Mouse (Mus musculus) heart, postnatal 36 days (tissue): ENCODE results near the gene Matn4. TPM values are rescaled to one million over a fixed set of nuclear protein-coding genes. Genes with fewer than 3 reads are reported as not detected.

Experiments
- DNase-seq, 2 experiments: peaks; one replicate each; pipeline ENCODE4 v3.0.0; 2021 to 2022
- intact Hi-C: fragments of 180-260 bp; cut with DNase I; formaldehyde crosslinking; loops from one replicate; pipeline ENCODE4 v1.15.1; 2025
- total RNA-seq, 2 experiments: library from RNA; stranded (reverse); gene quantifications; 2 replicates each; pipeline ENCODE4 v1.2.3; 2021

The Matn4 gene
- total RNA-seq = under 1 TPM; 0.51 to 0.75 TPM

- intact Hi-C loops = no loop called here
- DNase-seq = no peak
Measured at GRCm38 (mm10) chr2:164405060-164405459, at the start of gene Matn4. Matn4 (minus strand) TSS chr2:164405160.

GRCm38 (mm10) chr2:164453887-164454500 lies 49.0 kb upstream of the Matn4 start:
- intact Hi-C loops = no loop called here

DNA sequence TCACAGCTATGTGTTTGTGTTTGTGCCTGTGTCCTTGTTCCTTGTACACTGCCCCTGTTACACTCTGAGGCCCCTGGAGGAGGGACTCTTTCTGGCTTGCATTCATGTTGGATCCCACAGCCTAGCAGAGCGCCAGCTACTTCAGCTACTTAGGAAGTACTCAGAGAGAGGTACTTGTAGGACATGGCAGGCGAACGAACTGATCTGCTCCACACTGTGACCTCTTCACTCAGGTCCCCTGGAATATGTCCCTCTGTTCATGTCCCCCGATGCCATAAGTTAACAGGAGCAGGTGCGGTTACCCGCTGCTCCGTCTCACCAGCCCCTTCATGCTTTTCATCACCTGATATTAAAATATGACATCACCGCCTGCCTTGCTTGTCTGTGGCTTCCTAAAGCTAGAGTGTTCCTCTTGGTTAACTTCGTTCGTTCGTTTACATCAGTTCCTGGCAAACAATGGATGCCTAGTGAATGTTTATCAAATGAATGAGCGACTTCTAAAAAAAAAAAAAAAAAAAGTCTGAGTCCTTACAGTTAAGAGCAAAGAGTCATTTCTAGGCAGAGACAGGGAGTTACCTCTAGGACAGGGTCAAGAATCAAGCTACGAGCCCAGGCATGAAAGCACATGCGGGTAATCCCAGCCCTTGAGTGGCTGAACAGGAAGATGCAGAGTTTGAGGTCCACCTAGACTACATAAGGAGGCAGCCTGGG lies 48.2 kb upstream of the Matn4 start:
- peak in 1 of 2 experiments; percentile 34 for DNase-seq
- intact Hi-C loops = no loop called here

More at GRCm38 (mm10) chr2:164453887-164454500, 49.0 kb upstream of the Matn4 start:
- no peak for DNase-seq

GRCm38 (mm10) chr2:164452000-164452676 lies 47.2 kb upstream of the Matn4 start:
- intact Hi-C loops = no loop called here
- DNase-seq = peak; percentile 67 to 73

- no peak for DNase-seq
- intact Hi-C loops = no loop called here
Measured at GRCm38 (mm10) chr2:164449341-164450042, 44.5 kb upstream of the Matn4 start.

DNA sequence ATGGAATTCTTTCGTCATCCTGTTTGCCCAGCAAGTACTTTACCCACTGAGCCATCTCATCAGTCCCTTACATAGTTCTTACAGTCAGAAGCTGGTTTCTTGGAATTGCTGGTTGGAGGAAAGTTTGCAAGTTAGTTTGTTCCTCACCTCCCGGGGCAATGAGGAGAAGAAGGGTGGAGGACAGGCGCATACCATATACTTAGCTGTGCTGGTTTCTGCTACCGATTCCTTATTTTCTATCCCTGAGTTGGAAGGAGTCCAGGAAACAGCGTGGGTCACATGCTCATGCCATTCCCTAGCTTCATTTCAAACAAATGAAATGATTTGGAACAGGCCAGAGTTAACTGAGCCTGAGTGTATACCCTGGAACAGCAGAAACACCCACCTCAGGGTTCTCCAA lies 44.0 kb upstream of the Matn4 start:
- intact Hi-C loops = no loop called here
- DNase-seq = no peak

GRCm38 (mm10) chr2:164448140-164448539 lies 43.2 kb upstream of the Matn4 start:
- DNase-seq = no peak
- intact Hi-C loops = no loop called here

DNA sequence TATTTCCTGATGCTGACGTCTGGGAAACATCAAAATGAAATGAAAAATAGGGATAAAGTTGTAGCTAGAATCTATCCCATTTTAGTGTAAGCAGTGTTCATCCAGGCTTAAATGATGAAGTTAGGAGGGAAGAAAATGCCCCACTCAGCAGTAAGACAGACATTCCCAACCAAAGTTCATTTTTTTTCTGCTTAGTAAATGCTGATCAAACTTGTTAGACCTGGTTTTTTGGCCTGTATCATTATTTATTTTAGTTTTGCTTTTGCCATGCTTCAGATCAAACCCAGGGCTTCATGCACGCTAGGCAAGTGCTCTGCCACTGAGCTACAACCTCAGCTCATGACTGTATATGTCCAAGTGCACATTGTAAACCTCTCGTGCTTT lies 41.1 kb upstream of the Matn4 start:
- DNase-seq = no peak
- intact Hi-C loops = no loop called here

DNA sequence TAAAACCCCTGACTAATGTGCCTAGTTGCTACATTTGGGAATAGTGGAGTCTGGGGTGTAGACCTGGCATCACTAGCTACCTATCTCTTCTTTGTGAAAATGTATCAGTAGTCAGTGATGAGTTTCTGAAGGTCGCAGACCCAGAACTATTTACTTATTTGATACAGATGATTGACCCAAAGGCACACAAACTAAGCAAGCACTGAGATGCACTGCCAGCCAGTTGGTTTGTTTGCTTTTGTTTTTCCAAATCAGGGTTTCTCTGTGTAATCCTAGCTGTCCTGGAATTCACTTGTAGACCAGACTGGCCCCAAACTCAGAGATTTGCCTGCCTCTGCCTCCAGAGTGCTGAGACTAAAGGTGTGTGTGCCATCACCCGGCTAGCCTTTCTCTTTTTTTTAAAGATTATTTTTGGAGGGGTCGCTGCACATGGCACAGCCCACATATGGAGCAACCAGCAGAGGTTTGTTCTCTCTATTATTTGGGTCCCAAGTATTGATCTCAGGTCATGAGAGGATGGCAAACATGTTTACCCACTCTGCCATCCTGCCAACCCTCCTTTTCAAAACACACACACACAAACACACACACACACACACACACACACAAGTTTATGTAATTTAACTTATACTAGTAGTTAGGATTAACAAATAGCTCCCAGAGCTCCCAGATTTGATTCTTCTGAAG lies 40.6 kb upstream of the Matn4 start:
- DNase-seq = no peak
- intact Hi-C loops = no loop called here

GRCm38 (mm10) chr2:164444701-164445100 lies 39.7 kb upstream of the Matn4 start:
- DNase-seq = no peak
- intact Hi-C loops = no loop called here

DNA sequence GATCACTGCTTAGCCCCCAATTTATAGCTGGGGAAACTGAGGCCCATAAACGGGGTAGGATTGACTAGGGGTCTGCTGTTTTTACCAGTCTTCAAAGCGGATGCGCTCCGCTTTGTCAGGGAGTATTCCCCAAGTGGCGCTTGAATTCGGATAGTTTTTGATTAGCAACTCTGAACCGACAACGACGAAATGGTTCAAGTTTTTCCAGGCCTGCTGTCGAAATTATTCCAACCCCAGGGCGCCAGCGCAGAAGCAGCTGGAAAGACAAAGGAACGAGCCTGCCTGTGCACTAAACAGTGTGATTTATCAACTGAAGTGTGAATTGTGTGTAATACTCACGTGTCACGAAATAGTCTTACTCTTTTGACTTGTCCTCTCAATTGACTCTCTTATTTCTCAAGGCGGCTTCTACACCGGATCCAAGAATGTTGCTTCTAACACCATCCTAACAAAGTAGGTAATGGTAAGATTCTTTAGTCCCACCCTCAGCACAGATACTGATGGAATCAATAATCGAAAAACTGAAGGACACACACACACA lies 38.6 kb upstream of the Matn4 start, which contains the start of gene Sdc4:
Gene Sdc4, minus strand, starts transcription at position 428 of the 541 bp plus-strand sequence.
- DNase-seq = peak in 1 of 2 experiments; percentile 49
- intact Hi-C loops = no loop called here

DNA sequence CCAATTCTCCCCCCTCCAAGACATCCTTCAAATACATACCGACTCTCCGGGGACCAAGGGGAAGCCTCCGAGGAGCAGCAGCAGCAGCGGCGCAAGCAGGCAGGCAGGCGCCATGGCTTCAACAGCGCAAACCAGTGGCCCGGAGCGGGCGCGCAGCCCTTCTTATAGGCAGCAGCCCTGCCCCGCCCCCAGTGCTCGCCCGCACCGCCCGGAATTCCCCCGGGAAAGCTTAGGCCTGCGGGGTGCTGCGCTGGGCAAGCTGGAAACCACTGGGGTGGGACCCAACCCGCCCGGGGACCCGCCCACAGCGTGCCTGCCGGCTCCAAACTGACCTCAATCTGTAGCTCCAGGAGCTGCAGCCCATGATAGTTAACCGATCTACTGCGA lies 38.1 kb upstream of the Matn4 start:
- DNase-seq = peak; percentile 85 to 88
- intact Hi-C loops = no loop called here

DNA sequence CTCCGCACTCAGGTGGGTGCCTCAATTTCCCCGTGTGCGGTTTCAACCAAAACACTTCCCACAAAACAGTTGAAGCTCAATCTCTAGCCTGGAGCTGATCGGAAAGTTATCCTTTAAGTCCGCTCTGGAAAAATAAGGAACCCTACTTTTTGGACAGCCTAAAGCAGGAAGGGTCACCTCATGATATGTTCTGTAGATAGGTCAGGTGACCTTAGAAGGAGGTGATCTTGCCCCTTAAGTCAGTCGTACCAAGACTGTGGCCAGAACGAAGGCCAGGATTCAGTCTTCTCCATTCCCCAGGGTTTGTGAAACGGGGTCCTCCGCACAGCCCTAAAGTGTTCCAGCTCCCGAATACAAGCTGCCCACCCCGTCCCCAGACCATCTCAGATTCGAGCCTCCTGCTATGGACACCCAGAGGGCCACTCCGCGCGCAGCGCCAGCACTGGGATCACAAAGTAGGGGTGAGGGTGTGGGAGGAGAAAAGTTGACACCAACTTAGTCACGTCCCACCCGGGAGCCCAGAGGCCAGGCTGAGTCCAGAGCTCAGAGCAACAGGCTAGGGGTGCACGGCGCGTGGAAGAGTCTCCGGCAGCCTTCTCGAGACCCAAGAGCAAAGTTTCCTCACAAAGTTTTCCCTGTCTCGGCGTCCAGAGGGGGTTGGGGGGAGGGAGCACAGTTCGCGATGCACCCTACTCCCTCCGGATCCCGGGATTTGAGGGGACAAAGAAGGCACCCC lies 37.5 kb upstream of the Matn4 start:
- intact Hi-C loops = no loop called here
- DNase-seq = peak; percentile 56 to 66

- intact Hi-C loops = no loop called here
- no peak for DNase-seq
Measured at GRCm38 (mm10) chr2:164441731-164442130, 36.8 kb upstream of the Matn4 start.

DNA sequence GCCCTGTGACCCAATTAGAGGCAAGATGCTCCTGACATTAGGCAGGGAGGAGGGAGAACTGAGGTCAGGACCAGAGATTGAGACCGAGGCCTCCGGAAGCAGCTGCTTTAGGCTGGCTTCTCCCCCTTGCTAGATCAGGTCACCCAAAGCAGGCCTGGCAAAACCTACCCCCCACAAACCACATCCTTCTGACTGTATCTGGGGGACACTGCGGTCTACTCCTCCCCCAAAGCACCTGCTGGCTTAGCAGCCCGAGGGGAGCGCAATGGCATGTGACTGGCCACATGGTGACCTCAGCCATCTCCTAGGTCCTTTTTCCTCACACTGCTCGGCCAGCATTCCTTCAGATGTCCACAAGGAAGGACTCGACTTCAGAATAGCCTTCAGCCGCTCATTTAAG lies 36.2 kb upstream of the Matn4 start:
- intact Hi-C loops = no loop called here
- DNase-seq = no peak

DNA sequence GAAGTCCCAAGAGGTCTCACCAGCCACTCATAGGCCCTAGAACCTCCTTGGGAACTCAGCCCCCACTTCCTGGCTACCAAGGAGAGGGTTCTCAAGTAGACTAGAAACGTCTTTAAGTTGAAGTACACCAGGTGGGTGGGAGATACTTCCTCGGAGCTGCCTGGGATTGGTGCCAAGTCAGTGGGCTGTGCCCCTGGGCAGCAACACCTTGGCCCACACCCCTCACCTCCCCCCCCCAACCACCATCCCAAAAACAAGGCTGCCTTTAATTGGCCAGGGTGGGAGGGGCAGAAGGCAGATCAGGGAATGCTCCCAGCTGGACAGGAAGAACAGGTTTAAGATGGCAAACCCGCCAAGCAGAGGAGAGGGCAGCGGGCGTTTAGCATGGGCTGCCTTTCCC lies 35.4 kb upstream of the Matn4 start:
- DNase-seq = no peak
- intact Hi-C loops = no loop called here

GRCm38 (mm10) chr2:164439001-164439421 lies 34.1 kb upstream of the Matn4 start:
- intact Hi-C loops = no loop called here
- DNase-seq = no peak

DNA sequence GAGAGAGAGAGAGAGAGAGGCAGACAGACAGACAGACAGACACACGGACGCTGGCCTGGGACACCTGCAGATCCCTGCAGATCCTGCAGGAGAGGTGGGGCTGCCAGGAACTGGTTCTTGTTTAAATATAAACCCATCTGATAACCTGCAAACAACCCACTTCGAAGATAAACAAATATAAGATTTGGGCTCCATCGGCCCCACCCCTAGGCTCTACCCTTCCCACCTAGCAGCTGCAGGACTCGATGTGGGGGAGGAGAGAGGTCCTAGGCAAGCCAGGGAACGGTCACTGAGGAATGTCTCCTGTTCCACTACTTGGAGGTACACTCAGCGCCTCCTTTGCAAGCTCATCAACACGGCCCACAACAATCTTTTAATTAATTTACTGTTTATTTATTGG lies 33.3 kb upstream of the Matn4 start:
- DNase-seq = no peak
- intact Hi-C loops = no loop called here

- no peak for DNase-seq
- intact Hi-C loops = no loop called here
Measured at GRCm38 (mm10) chr2:164437710-164438109, 32.8 kb upstream of the Matn4 start.

GRCm38 (mm10) chr2:164436961-164437360 lies 32.0 kb upstream of the Matn4 start:
- intact Hi-C loops = no loop called here
- no peak for DNase-seq
